Mouse (Mus musculus): ENCODE results near the gene Clip1.
A peak's percentile ranks its signal among the peaks of the same experiment; 100 is the strongest.

The Clip1 gene

GRCm38 (mm10) chr5:123670800-123671472 lies 13.5 kb downstream of the Clip1 start:
- DNase-seq: no peak

GRCm38 (mm10) chr5:123669991-123670799 lies 14.2 kb downstream of the Clip1 start:
- no peak for DNase-seq

- DNase-seq: no peak
Observed at GRCm38 (mm10) chr5:123667915-123668314, 16.5 kb downstream of the Clip1 start.

- DNase-seq: no peak
Observed at GRCm38 (mm10) chr5:123665956-123666355, 18.5 kb downstream of the Clip1 start.

- no peak for DNase-seq
Observed at GRCm38 (mm10) chr5:123664329-123664728, 20.1 kb downstream of the Clip1 start.

- DNase-seq: peak; percentile 21
Observed at GRCm38 (mm10) chr5:123662059-123662458, 22.4 kb downstream of the Clip1 start.

GRCm38 (mm10) chr5:123661602-123662001 lies 22.8 kb downstream of the Clip1 start:
- no peak for DNase-seq

- DNase-seq: peak; percentile 43
Observed at GRCm38 (mm10) chr5:123657651-123658050, 26.8 kb downstream of the Clip1 start.

- no peak for DNase-seq
Observed at GRCm38 (mm10) chr5:123654937-123655336, 29.5 kb downstream of the Clip1 start.

- DNase-seq: no peak
Observed at GRCm38 (mm10) chr5:123653287-123653801, 31.1 kb downstream of the Clip1 start.

GRCm38 (mm10) chr5:123650825-123651224 lies 33.6 kb downstream of the Clip1 start:
- no peak for DNase-seq

- peak; percentile 29 for DNase-seq
Observed at GRCm38 (mm10) chr5:123642401-123642800, 42.0 kb downstream of the Clip1 start.

GRCm38 (mm10) chr5:123641259-123641900 lies 43.0 kb downstream of the Clip1 start:
- no peak for DNase-seq

- DNase-seq: no peak
Observed at GRCm38 (mm10) chr5:123640181-123640580, 44.2 kb downstream of the Clip1 start.

- DNase-seq: no peak
Observed at GRCm38 (mm10) chr5:123631210-123631609, 53.2 kb downstream of the Clip1 start.

GRCm38 (mm10) chr5:123626631-123627030 lies 57.8 kb downstream of the Clip1 start:
- DNase-seq: peak; percentile 77

- no peak for DNase-seq
Observed at GRCm38 (mm10) chr5:123622421-123622820, 62.0 kb downstream of the Clip1 start.

- DNase-seq: peak; percentile 72
Observed at GRCm38 (mm10) chr5:123618558-123618957, 65.9 kb downstream of the Clip1 start.

GRCm38 (mm10) chr5:123614246-123614645 lies 70.2 kb downstream of the Clip1 start:
- no peak for DNase-seq

- DNase-seq: peak; percentile 74
Observed at GRCm38 (mm10) chr5:123609843-123610242, 74.6 kb downstream of the Clip1 start.

- DNase-seq: no peak
Observed at GRCm38 (mm10) chr5:123609416-123609815, 75.0 kb downstream of the Clip1 start.

- no peak for DNase-seq
Observed at GRCm38 (mm10) chr5:123607211-123607669, 77.2 kb downstream of the Clip1 start.

GRCm38 (mm10) chr5:123603496-123603895 lies 80.9 kb downstream of the Clip1 start:
- DNase-seq: no peak
